Mouse (Mus musculus) heart, postnatal 10 days (tissue): Measurements from ENCODE around the gene Fastk. TPM values are rescaled to one million over a fixed set of nuclear protein-coding genes. Genes with fewer than 3 reads are reported as not detected.
A peak's percentile ranks its signal among the peaks of the same experiment; 100 is the strongest.

Experiments
- DNase-seq, 2 experiments: peaks; one replicate each; pipeline ENCODE4 v3.0.0; 2021
- intact Hi-C: fragments of 180-260 bp; cut with DNase I; formaldehyde crosslinking; loops from one replicate; pipeline ENCODE4 v1.15.1; 2025
- total RNA-seq, 2 experiments: library from RNA; stranded (reverse); gene quantifications; 2 replicates each; pipeline ENCODE4 v1.2.3; 2021

Fastk gene
- total RNA-seq = 100 to 1,000 TPM; 207 to 209 TPM

DNA sequence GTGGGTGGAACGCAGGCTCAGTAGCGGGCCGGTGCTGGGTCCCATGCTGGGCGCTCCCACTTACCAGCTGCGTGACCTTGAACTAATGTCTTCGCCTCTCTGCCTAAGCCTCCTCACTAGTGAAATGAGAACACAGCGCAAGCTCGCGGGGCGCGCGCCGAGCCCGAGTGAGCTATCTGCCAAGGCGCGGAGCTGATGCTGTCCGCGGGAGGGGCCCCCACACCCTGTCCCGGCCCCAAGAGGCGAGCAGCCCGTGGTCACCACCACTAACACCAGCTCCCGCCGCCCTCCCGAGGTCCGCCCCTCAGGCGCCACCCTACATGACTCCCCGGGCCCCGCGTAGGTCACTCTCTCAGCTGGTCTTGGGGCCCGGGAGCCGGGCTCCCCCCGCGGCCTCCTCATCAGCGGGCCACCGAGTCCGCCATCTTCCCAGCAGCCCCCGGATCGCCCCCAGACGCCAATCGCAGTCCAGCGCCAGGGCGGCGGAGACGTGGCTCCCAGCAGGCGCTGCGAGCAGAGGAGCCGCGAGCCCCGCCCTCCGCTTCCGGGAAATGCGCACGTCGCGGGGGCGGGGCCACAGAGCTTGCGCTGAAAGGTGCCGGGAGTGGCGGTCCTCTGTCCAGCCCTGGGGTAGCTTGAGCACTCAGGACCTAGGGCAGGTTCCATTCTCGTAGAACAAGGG, at the start of gene Fastk:
TSS of gene Fastk (minus strand) at position 542 of the 682 bp plus-strand sequence.
- intact Hi-C loops = loop anchor here (2.0 kb wide), 1 partner anchor 18 kb away; no protein-coding TSS in a partner anchor

GRCm38 (mm10) chr5:24492546-24493285, 47.6 kb upstream of the Fastk start:
- intact Hi-C loops = no loop called here
- no peak for DNase-seq

More for the DNA sequence above, at the start of gene Fastk:
- DNase-seq = peak; percentile 95

DNA sequence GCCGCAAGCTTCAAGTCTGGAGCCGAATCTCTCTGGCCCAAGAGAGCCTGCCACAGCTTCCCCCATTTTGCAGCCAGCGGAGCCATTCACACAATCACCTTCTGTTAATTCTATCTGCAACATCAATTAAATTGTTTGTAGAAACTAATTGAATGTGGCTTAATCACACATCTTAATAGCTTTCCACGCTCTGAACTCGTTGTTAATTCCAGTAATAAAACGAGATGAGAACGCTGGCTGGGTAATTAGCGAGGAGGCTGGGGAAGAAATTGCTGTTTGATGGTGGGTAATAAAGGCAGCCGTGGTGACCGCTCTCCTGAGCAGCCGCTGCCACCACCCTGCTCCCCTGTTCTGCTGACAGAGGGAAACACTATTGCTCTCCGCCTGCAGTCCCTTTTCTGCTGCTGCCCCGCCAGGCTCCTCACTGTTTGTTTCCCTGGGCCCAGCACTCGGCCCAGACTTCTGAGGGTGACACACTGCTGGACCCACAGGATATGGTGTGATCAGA, 45.4 kb upstream of the Fastk start:
- no peak for DNase-seq
- intact Hi-C loops = no loop called here

DNA sequence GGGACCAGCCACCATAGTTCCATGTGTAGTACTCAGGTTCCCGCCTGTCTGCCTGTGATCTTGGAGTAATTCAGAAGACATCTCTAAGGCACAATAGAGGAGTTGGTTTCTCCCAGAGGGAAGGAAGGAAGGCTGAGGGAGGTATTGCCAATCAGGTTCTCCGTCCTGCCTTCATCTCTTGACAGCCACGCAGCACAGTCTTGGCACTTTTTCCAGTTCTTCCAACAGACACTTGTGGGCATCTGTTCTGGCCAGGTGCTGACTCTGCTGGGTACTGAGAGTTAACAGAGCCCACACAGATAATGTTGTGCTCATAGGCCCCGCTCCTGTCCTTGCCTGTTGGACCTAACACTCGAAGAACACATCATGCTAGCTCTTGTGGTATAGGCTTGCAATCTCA, 41.7 kb upstream of the Fastk start:
- intact Hi-C loops = loop anchor here (5.0 to 10.0 kb wide), 2 partner anchors 166 to 222 kb away; no protein-coding TSS in a partner anchor
- no peak for DNase-seq

DNA sequence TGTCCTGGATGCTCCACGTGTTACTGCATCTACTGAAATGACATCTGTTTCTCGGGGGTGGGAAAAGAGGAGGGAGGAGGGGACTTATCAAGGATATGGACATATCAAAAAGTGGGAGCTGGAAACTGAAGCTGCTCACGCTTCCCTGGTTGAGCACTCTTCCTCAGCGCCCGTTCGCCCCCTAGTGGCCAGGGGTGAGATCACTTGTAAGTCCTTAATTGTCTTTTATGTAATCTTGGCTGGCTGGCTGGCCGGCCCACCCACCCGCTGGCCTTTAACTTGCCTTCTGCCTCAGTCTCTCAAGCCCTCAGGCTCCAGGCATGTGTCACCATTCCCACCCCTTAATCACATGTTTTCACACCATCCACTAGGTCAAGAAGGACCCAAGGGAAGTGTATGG, 41.0 kb upstream of the Fastk start:
- intact Hi-C loops = loop anchor here (5.0 to 10.0 kb wide), 2 partner anchors 166 to 221 kb away; no protein-coding TSS in a partner anchor

DNA sequence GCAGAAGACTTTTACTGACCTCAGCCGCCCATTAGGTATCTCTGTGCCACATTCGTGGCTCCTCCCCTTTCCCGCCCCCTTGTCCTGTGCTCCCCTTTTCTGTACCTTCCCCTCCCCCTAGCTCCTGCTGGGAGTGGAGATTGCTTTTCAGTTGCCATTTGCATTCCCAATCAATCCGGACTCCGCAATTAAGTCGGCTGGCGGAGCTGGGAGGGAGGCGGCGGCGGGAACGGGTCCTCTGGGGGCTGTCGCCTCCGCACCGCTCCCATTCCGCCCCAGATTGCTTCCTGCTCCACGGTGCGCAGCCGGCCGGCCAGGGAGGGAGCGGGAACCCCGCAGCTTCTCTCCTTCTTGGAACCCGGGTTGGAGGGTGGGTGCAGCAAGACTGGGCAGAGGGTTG, 39.9 kb upstream of the Fastk start:
- DNase-seq = no peak
- intact Hi-C loops = loop anchor here (5.0 to 10.0 kb wide), 2 partner anchors 167 to 220 kb away; no protein-coding TSS in a partner anchor

More for the DNA sequence above, 41.0 kb upstream of the Fastk start:
- peak; percentile 89 to 94 for DNase-seq

DNA sequence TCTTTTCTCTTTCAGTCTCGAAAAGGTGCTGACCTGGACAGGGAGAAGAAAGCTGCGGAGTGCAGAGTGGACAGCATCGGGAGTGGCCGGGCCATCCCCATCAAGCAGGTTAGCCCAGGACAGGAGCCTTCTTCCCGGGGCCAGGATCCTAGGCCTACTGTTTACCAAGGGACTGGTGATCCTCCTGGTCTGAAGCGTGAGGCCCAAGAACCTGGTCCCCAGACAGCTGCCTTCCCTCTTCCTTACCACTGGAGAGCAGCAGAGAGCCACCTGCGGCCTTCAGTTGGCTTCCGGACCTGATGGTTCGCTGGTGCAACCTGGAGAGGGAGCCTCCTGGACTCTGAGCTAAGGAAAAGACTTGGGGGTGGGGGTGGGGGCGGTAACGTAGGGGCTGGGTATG, 38.2 kb upstream of the Fastk start:
- peak; percentile 68 to 79 for DNase-seq
- intact Hi-C loops = loop anchor here (1.0 to 10.0 kb wide), 2 partner anchors 47 to 219 kb away; no protein-coding TSS in a partner anchor

- DNase-seq = no peak
- intact Hi-C loops = loop anchor here (1.0 to 10.0 kb wide), 2 partner anchors 48 to 218 kb away; no protein-coding TSS in a partner anchor
Observed at GRCm38 (mm10) chr5:24482247-24483079, 37.4 kb upstream of the Fastk start.

- DNase-seq = peak; percentile 64 to 82
- intact Hi-C loops = loop anchor here (10.0 kb wide), 1 partner anchor 217 kb away; no protein-coding TSS in a partner anchor
Observed at GRCm38 (mm10) chr5:24481647-24482046, 36.6 kb upstream of the Fastk start.

GRCm38 (mm10) chr5:24477909-24478308, 32.8 kb upstream of the Fastk start:
- DNase-seq = no peak
- intact Hi-C loops = no loop called here

DNA sequence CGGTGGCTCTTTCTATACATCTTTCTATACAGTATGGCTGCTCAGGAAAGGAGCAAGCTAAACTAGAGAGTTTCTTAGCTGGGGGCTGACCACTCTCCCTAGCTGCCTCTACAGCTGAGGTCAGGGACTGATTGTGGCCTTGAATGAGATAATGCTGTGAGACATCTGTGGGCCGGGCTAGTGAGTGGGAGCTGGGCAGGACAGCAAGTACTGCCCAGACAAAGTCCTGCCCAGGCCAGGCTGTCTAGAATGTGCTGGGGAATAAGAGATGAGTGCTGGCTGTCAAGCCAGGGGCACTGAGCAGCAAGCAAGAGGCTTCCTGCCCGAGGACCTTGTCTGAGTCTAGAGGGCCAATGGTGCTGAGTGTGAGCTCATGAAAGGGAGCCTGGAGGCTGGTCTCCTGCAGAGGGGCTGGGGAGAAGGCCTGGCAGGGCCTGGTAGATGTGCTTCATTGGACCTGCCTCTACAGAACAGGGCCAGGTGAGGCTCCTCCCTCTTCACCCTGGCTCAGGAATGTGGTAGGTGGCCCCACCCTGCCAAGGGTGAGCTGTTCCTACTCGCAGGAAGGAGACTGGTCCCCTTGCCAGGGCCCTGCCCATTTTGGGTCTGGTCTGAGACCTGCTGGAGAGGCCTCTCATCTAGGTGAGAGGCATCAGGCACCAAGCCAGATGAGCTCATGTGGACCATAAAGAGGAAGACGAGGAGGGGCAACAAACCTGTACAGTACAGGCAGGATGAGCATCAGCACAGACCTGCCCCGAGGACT, 30.6 kb upstream of the Fastk start:
- DNase-seq = peak in 1 of 2 experiments; percentile 16
- intact Hi-C loops = no loop called here

- DNase-seq = peak; percentile 62 to 70
- intact Hi-C loops = no loop called here
Observed at GRCm38 (mm10) chr5:24474723-24475261, 29.7 kb upstream of the Fastk start.

GRCm38 (mm10) chr5:24474025-24474722, 29.1 kb upstream of the Fastk start:
- intact Hi-C loops = no loop called here
- DNase-seq = no peak

GRCm38 (mm10) chr5:24472884-24473619, 28.0 kb upstream of the Fastk start:
- intact Hi-C loops = no loop called here
- no peak for DNase-seq

DNA sequence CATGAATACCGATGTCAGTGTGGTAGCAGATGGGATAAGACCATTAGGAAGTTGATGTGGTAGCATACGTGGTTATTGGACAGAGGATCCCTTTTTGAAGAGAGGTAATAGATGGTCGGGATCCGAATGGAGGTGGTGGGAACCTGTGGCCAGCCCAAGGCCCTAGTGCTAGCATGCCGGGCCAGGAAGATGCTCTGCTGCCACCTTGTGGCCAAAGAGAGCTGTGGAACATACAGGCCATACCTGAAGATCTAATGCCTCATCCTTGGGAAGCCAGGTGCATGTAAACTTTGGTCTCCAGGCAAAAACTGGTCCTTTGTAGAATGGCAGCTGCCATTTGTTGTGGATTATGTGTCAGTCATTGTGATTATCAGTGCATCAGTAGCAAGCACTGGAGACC, 25.5 kb upstream of the Fastk start:
- intact Hi-C loops = loop anchor here (1.0 to 2.0 kb wide), 4 partner anchors 18 to 75 kb away; partner anchors contain the start of gene Agap3
- DNase-seq = peak; percentile 81 to 86

- DNase-seq = no peak
- intact Hi-C loops = no loop called here
Observed at GRCm38 (mm10) chr5:24466762-24467161, 21.7 kb upstream of the Fastk start.

DNA sequence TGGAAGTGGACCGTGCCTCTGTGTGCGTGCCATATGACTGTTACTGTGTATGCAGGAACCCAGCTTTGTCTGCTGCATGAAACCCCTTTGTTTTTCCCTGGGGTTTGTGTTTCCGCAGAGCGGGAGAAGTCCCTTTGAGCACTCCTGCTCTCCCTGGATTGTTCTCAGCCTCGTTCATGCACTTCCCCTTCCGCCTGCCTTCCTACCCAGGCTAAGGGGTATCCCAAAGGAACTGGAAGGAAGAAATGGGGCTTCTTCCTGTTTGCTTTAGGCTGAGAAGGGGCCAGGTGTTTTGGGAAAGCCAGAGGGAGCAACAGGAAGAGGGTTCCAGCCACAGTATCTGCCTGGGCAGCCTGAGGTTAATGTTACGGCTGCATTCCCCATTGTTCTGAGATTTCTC, 10.5 kb upstream of the Fastk start:
- intact Hi-C loops = no loop called here
- no peak for DNase-seq

DNA sequence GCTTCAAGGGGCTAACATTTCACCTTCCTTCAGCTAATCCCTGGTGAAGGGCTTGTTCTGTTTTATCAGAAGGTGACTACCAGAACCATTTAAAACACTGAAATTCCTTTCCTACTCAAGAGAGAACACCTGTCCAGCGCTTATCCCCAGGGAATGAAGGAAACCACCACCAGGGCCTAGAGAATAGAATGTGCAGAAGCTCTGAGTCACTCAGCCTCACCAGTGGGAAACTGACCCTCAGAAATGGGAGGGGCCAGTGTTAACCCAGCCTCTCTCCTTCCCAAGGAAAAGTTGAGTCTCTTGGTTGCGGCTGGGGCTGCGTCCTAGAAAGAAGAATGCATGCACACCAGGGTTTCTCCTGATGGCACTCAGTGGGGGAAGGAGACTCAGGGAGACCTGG, 10.0 kb upstream of the Fastk start:
- intact Hi-C loops = no loop called here
- DNase-seq = no peak
